Mouse (Mus musculus) lung, embryonic 15.5 days (tissue): ENCODE measurements around the gene Adcy3. TPM values are rescaled to one million over a fixed set of nuclear protein-coding genes. Genes with fewer than 3 reads are reported as not detected.
"Not testable (repeated sequence)": the region's sequence is repeated elsewhere in the genome, so short reads cannot be mapped to it uniquely, and the experiment has no call there.

Experiments used
- ATAC-seq: fragments of 200-750 bp; cut with Nextera tagmentation; 2 replicates; pipeline ENCODE4 v1.8.0; 2017; ENCODE audit warnings: moderate number of reproducible peaks, borderline replicate concordance; ENCODE audit not compliant: low FRiP score, low TSS enrichment; ENCODE audit errors: extremely low read depth
- H3K27ac ChIP-seq: fragments of 300-500 bp; sonication (generic); 2 replicates; pipeline ENCODE4 v1.5.1; 2015; ENCODE audit warnings: moderate library complexity, mild to moderate bottlenecking, inconsistent platforms
- H3K27me3 ChIP-seq: fragments of 300-500 bp; sonication (generic); 2 replicates; pipeline ENCODE4 v1.6.1; 2015; ENCODE audit warnings: inconsistent platforms
- H3K36me3 ChIP-seq: fragments of 300-500 bp; sonication (generic); 2 replicates; pipeline ENCODE4 v1.6.1; 2015; ENCODE audit warnings: inconsistent platforms
- H3K4me1 ChIP-seq: fragments of 300-500 bp; sonication (generic); 2 replicates; pipeline ENCODE4 v1.6.1; 2015; ENCODE audit warnings: inconsistent platforms
- H3K4me2 ChIP-seq: fragments of 300-500 bp; sonication (generic); 2 replicates; pipeline ENCODE4 v1.6.1; 2015; ENCODE audit warnings: inconsistent platforms, mild to moderate bottlenecking, moderate library complexity
- H3K4me3 ChIP-seq: fragments of 300-500 bp; sonication (generic); 2 replicates; pipeline ENCODE4 v1.5.1; 2015; ENCODE audit warnings: mild to moderate bottlenecking, inconsistent platforms
- H3K9ac ChIP-seq: fragments of 300-500 bp; sonication (generic); 2 replicates; pipeline ENCODE4 v1.6.1; 2015; ENCODE audit warnings: inconsistent platforms
- H3K9me3 ChIP-seq: fragments of 300-500 bp; sonication (generic); 2 replicates; pipeline ENCODE4 v1.6.1; 2016; ENCODE audit warnings: inconsistent platforms
- WGBS: fragments of 180-500 bp; shearing (Covaris S2); methylation state at CpG from one replicate; pipeline ENCODE4 v1.1.7; 2015; 5-methylcytosine and 5-hydroxymethylcytosine counted together
- polyA plus RNA-seq: library from polyadenylated mRNA; unstranded; fragments of >200 nt; fragmentation: Nextera tagmentation; extraction: Ambion mirVana; gene quantifications from 2 replicates; pipeline ENCODE4 v1.2.1, GENCODE M21; 2015

The Adcy3 gene
- polyA plus RNA-seq, 1 experiment from 2014 or later: 10.9 TPM

GRCm38 (mm10) chr12:4209196-4209595 is 76.3 kb downstream of the Adcy3 start:
- H3K4me2 ChIP-seq: no peak overlapping the region
- H3K36me3 ChIP-seq: peaks cover 57% of the 10 kb centered on the region
- no peak overlapping the region for H3K9ac ChIP-seq
- H3K9me3 ChIP-seq: no peaks in the 10 kb centered on the region
- no peak for ATAC-seq
- 94% methylated on average over 9 of the region's 9 CpGs for WGBS
- H3K27me3 ChIP-seq: no peaks in the 10 kb centered on the region
- H3K27ac ChIP-seq: no peak overlapping the region
- H3K4me3 ChIP-seq: no peak overlapping the region
- H3K4me1 ChIP-seq: no peaks in the 10 kb centered on the region

GRCm38 (mm10) chr12:4211174-4211573 is 78.3 kb downstream of the Adcy3 start:
- Histone ChIP-seq H3K36me3 (peaks cover 70% of the 10 kb centered on the region), H3K27ac (no peak overlapping the region)
- ATAC-seq: no peak

GRCm38 (mm10) chr12:4212908-4213307 is 80.0 kb downstream of the Adcy3 start:
- Histone ChIP-seq H3K9me3 (no peaks in the 10 kb centered on the region), H3K4me3 (no peak overlapping the region), H3K9ac (no peak overlapping the region), H3K27ac (no peak overlapping the region), H3K36me3 (peaks cover 75% of the 10 kb centered on the region), H3K27me3 (no peaks in the 10 kb centered on the region), H3K4me1 (no peaks in the 10 kb centered on the region), H3K4me2 (no peak overlapping the region)
- WGBS: 61% methylated on average over 8 of the region's 8 CpGs
- no peak for ATAC-seq

More at GRCm38 (mm10) chr12:4211174-4211573, 78.3 kb downstream of the Adcy3 start:
- H3K9ac ChIP-seq: no peak overlapping the region
- 79% methylated on average over 9 of the region's 9 CpGs for WGBS
- no peak overlapping the region for H3K4me3 ChIP-seq
- no peaks in the 10 kb centered on the region for H3K27me3 ChIP-seq
- no peaks in the 10 kb centered on the region for H3K9me3 ChIP-seq
- H3K4me2 ChIP-seq: no peak overlapping the region
- no peaks in the 10 kb centered on the region for H3K4me1 ChIP-seq

GRCm38 (mm10) chr12:4230156-4230555 is 97.3 kb downstream of the Adcy3 start:
- H3K9me3 ChIP-seq: no peaks in the 10 kb centered on the region
- no peak overlapping the region for H3K9ac ChIP-seq
- peaks cover 17% of the 10 kb centered on the region for H3K4me1 ChIP-seq
- 88% methylated on average over 7 of the region's 7 CpGs for WGBS
- H3K4me2 ChIP-seq: no peak overlapping the region
- H3K27me3 ChIP-seq: no peaks in the 10 kb centered on the region
- no peak overlapping the region for H3K27ac ChIP-seq
- peaks cover 38% of the 10 kb centered on the region for H3K36me3 ChIP-seq
- no peak overlapping the region for H3K4me3 ChIP-seq
- ATAC-seq: no peak

GRCm38 (mm10) chr12:4232777-4233176 is 99.9 kb downstream of the Adcy3 start:
- peak overlapping the region; percentile 81 for H3K4me3 ChIP-seq
- H3K27ac ChIP-seq: no peak overlapping the region
- peaks cover 21% of the 10 kb centered on the region; the same call in 1 of the 2 replicates for H3K36me3 ChIP-seq
- H3K27me3 ChIP-seq: no peaks in the 10 kb centered on the region
- H3K4me2 ChIP-seq: peak overlapping the region; percentile 69
- peaks cover 17% of the 10 kb centered on the region for H3K4me1 ChIP-seq
- peak overlapping the region; percentile 37 for H3K9ac ChIP-seq
- no peak for ATAC-seq
- no peaks in the 10 kb centered on the region for H3K9me3 ChIP-seq
- 25% methylated on average over 4 of the region's 4 CpGs for WGBS

- peaks cover 21% of the 10 kb centered on the region; the same call in 1 of the 2 replicates for H3K36me3 ChIP-seq
- peak within 1 kb of the TSS; percentile 69 for H3K4me2 ChIP-seq
- no peaks in the 10 kb centered on the region for H3K27me3 ChIP-seq
- WGBS: under 1% methylated on average over 50 of the region's 50 CpGs
- no peaks in the 10 kb centered on the region for H3K9me3 ChIP-seq
- peak; percentile 98 for ATAC-seq
- peak within 1 kb of the TSS; percentile 81 for H3K4me3 ChIP-seq
- peak within 1 kb of the TSS; percentile 74 for H3K9ac ChIP-seq
- H3K27ac ChIP-seq: peak within 1 kb of the TSS; percentile 97
- H3K4me1 ChIP-seq: peaks cover 17% of the 10 kb centered on the region
These were observed 100.9 kb downstream of the Adcy3 start, which contains the start of the genes Ptrhd1 and Cenpo for GRCm38 (mm10) chr12:4233572-4234508. Gene Ptrhd1, plus strand, starts transcription at chr12:4234027. Gene Cenpo, minus strand, starts transcription at chr12:4234294.

GRCm38 (mm10) chr12:4237481-4237880 is 104.6 kb downstream of the Adcy3 start:
- no peaks in the 10 kb centered on the region for H3K27me3 ChIP-seq
- no peak overlapping the region for H3K4me2 ChIP-seq
- H3K36me3 ChIP-seq: 0 out of 2 replicates have a peak, but pooled peaks cover 4% of the 10 kb centered on the region
- H3K4me3 ChIP-seq: no peak overlapping the region
- no peak overlapping the region for H3K9ac ChIP-seq
- whole genome bisulfite sequencing: 95% methylated on average over 15 of the region's 15 CpGs
- ATAC-seq: no peak
- H3K9me3 ChIP-seq: no peaks in the 10 kb centered on the region
- peaks cover 10% of the 10 kb centered on the region for H3K4me1 ChIP-seq
- no peak overlapping the region for H3K27ac ChIP-seq

- not testable (repeated sequence) for H3K36me3 ChIP-seq, H3K9me3 ChIP-seq, H3K27ac ChIP-seq, H3K4me3 ChIP-seq, H3K4me2 ChIP-seq, H3K27me3 ChIP-seq, ATAC-seq, H3K4me1 ChIP-seq, H3K9ac ChIP-seq
- 60% methylated on average over 6 of the region's 8 CpGs for WGBS
These were observed 107.4 kb downstream of the Adcy3 start for GRCm38 (mm10) chr12:4240281-4240680.

GRCm38 (mm10) chr12:4243805-4244204 is 110.9 kb downstream of the Adcy3 start:
- Histone ChIP-seq H3K4me2 (no peak overlapping the region), H3K4me3 (no peak overlapping the region), H3K27ac (0 out of 2 replicates have a peak overlapping the region, but pooled peaks have one; percentile 41), H3K4me1 (no peaks in the 10 kb centered on the region), H3K9me3 (no peaks in the 10 kb centered on the region), H3K36me3 (no peaks in the 10 kb centered on the region), H3K9ac (no peak overlapping the region), H3K27me3 (no peaks in the 10 kb centered on the region)
- WGBS: 38% methylated on average over 2 of the region's 2 CpGs
- ATAC-seq: no peak

GRCm38 (mm10) chr12:4245742-4246141 is 112.8 kb downstream of the Adcy3 start:
- Histone ChIP-seq H3K27ac (no peak overlapping the region), H3K4me3 (no peak overlapping the region), H3K9me3 (no peaks in the 10 kb centered on the region), H3K4me1 (no peaks in the 10 kb centered on the region), H3K36me3 (no peaks in the 10 kb centered on the region), H3K9ac (no peak overlapping the region), H3K4me2 (no peak overlapping the region), H3K27me3 (no peaks in the 10 kb centered on the region)
- no peak for ATAC-seq
- WGBS: 76% methylated on average over 10 of the region's 10 CpGs

GRCm38 (mm10) chr12:4249786-4250185 is 116.9 kb downstream of the Adcy3 start:
- ATAC-seq: no peak
- 76% methylated on average over 6 of the region's 6 CpGs for WGBS

More at GRCm38 (mm10) chr12:4249786-4250185, 116.9 kb downstream of the Adcy3 start:
- Histone ChIP-seq H3K4me1 (no peaks in the 10 kb centered on the region), H3K9ac (no peak overlapping the region), H3K27me3 (no peaks in the 10 kb centered on the region), H3K4me2 (no peak overlapping the region), H3K9me3 (no peaks in the 10 kb centered on the region), H3K4me3 (no peak overlapping the region), H3K36me3 (no peaks in the 10 kb centered on the region), H3K27ac (no peak overlapping the region)
